Mouse (Mus musculus) liver, embryonic 14.5 days (tissue): Measurements from ENCODE around the gene Ube4b. TPM values are rescaled to one million over a fixed set of nuclear protein-coding genes. Genes with fewer than 3 reads are reported as not detected.

Source experiments
- ATAC-seq: fragments of 200-750 bp; cut with Nextera tagmentation; 2 replicates; pipeline ENCODE4 v1.8.0; 2017; ENCODE audit warnings: moderate number of reproducible peaks, mild to moderate bottlenecking, moderate library complexity; ENCODE audit not compliant: insufficient read depth
- DNase-seq, 3 experiments: peaks; one replicate each; pipeline ENCODE4 v3.0.0-alpha.2; 2012 to 2013; ENCODE audit warnings: low read depth in 3 of 3, low spot score in 3 of 3
- H3K27ac ChIP-seq: fragments of 300-500 bp; sonication (generic); 2 replicates; pipeline ENCODE4 v1.5.1; 2014; ENCODE audit warnings: moderate library complexity, mild to moderate bottlenecking, control low read depth, inconsistent platforms
- H3K27me3 ChIP-seq: fragments of 300-500 bp; sonication (generic); 2 replicates; pipeline ENCODE4 v1.6.1; 2014; ENCODE audit warnings: mild to moderate bottlenecking, low read length, moderate library complexity; ENCODE audit not compliant: control insufficient read depth, insufficient read depth
- H3K36me3 ChIP-seq: fragments of 300-500 bp; sonication (generic); replicated peaks from 2 replicates; pipeline ENCODE4 v1.6.1; 2014; ENCODE audit warnings: low read depth; ENCODE audit not compliant: control insufficient read depth, insufficient read depth
- H3K4me1 ChIP-seq, 2 experiments: fragments of 200-500 bp in 1 of 2; fragments of 300-500 bp in 1 of 2; sonication (generic) in 1 of 2; replicated peaks; 2 replicates each; pipeline ENCODE4 v1.6.1; 2012 to 2014; ENCODE audit warnings: antibody characterized with exemption in 1 of 2, inconsistent platforms in 1 of 2, low read length in 1 of 2; ENCODE audit not compliant: control insufficient read depth in 2 of 2, insufficient read depth in 2 of 2
- H3K4me2 ChIP-seq: fragments of 300-500 bp; sonication (generic); 2 replicates; pipeline ENCODE4 v1.6.1; 2014; ENCODE audit warnings: low read depth, mild to moderate bottlenecking, control low read depth, moderate library complexity
- H3K4me3 ChIP-seq, 2 experiments: fragments of 200-500 bp in 1 of 2; fragments of 300-500 bp in 1 of 2; sonication (generic) in 1 of 2; 2 replicates each; pipeline ENCODE4 v1.5.1; 2012 to 2014; ENCODE audit warnings: low read depth in 2 of 2, low read length in 2 of 2, mild to moderate bottlenecking in 2 of 2, control low read depth in 1 of 2, inconsistent platforms in 1 of 2, moderate library complexity in 1 of 2; ENCODE audit not compliant: insufficient read depth in 1 of 2
- H3K9ac ChIP-seq: fragments of 300-500 bp; sonication (generic); replicated peaks from 2 replicates; pipeline ENCODE4 v1.6.1; 2014; ENCODE audit warnings: mild to moderate bottlenecking, control low read depth, moderate library complexity
- H3K9me3 ChIP-seq: fragments of 300-500 bp; sonication (generic); 2 replicates; pipeline ENCODE4 v1.6.1; 2016; ENCODE audit warnings: low read length, mixed read lengths; ENCODE audit not compliant: control insufficient read depth
- CTCF ChIP-seq: IDR thresholded peaks from 2 replicates; pipeline ENCODE4 v1.5.1; 2016; ENCODE audit warnings: antibody characterized with exemption, low read depth, control low read depth
- EP300 ChIP-seq: IDR thresholded peaks from 2 replicates; pipeline ENCODE4 v1.6.1; 2016; ENCODE audit warnings: antibody characterized with exemption, low read depth
- WGBS: fragments of 180-500 bp; shearing (Covaris S2); extraction: QIAGEN DNeasy Blood & Tissue Kit; methylation state at CpG from one replicate; pipeline ENCODE4 v1.1.7; 2014; ENCODE audit not compliant: insufficient replicate concordance; 5-methylcytosine and 5-hydroxymethylcytosine counted together
- polyA plus RNA-seq, 2 experiments: library from polyadenylated mRNA; depleted of rRNA in 1 of 2; stranded (reverse) in 1 of 2; unstranded in 1 of 2; fragments of >200 nt; fragmentation: Nextera tagmentation in 1 of 2; extraction: Ambion mirVana in 1 of 2; gene quantifications; 2 replicates each; pipeline versions ENCODE4 v1.2.1 to v1.2.3; 2012 to 2014

Gene Ube4b
- polyA plus RNA-seq, 2 experiments: 8.2 to 16.7 TPM

- H3K9me3 ChIP-seq: no peaks in the 10 kb centered on the region
- H3K4me2 ChIP-seq: no peak overlapping the region
- H3K4me1 ChIP-seq: no peaks in the 10 kb centered on the region
- TF ChIP-seq EP300: no peak
- H3K27ac ChIP-seq: no peak overlapping the region
- ATAC-seq: no peak
- DNase-seq: no peak
- H3K36me3 ChIP-seq: no peaks in the 10 kb centered on the region
- H3K9ac ChIP-seq: no peak overlapping the region
- no peaks in the 10 kb centered on the region for H3K27me3 ChIP-seq
- H3K4me3 ChIP-seq: no peak overlapping the region
- WGBS: 56% methylated on average over 5 of the region's 5 CpGs
Observed at GRCm38 (mm10) chr4:149317387-149317786, 109.2 kb downstream of the Ube4b start.

- TF ChIP-seq EP300 (no peak), CTCF (no peak)
- no peak overlapping the region for H3K4me3 ChIP-seq
- no peaks in the 10 kb centered on the region for H3K27me3 ChIP-seq
- H3K27ac ChIP-seq: no peak overlapping the region
- H3K9ac ChIP-seq: no peak overlapping the region
- DNase-seq (no peak), ATAC-seq (no peak)
- H3K4me2 ChIP-seq: no peak overlapping the region
- H3K4me1 ChIP-seq: no peaks in the 10 kb centered on the region
- WGBS: 79% methylated on average over 11 of the region's 11 CpGs
- no peaks in the 10 kb centered on the region for H3K36me3 ChIP-seq
- no peaks in the 10 kb centered on the region for H3K9me3 ChIP-seq
Observed at GRCm38 (mm10) chr4:149314275-149314837, 112.2 kb downstream of the Ube4b start.

- Histone ChIP-seq H3K4me3 (no peak overlapping the region), H3K9me3 (no peaks in the 10 kb centered on the region), H3K9ac (no peak overlapping the region), H3K27me3 (no peaks in the 10 kb centered on the region), H3K4me2 (no peak overlapping the region), H3K4me1 (0 out of 4 replicates have a peak, but pooled peaks cover 0 to under 1% of the 10 kb centered on the region in 2 experiments), H3K27ac (no peak overlapping the region), H3K36me3 (no peaks in the 10 kb centered on the region)
- 81% methylated on average over 12 of the region's 12 CpGs for WGBS
- DNase-seq (no peak), ATAC-seq (no peak)
- TF ChIP-seq EP300: no peak
- no peak for TF ChIP-seq CTCF
Observed at GRCm38 (mm10) chr4:149313558-149314253, 112.8 kb downstream of the Ube4b start.

- no peak overlapping the region for H3K4me3 ChIP-seq
- peaks cover under 1% of the 10 kb centered on the region; the same call in 1 of the 2 replicates for H3K27me3 ChIP-seq
- H3K9ac ChIP-seq: no peak overlapping the region
- no peaks in the 10 kb centered on the region for H3K9me3 ChIP-seq
- no peak overlapping the region for H3K4me2 ChIP-seq
- no peak for TF ChIP-seq CTCF
- TF ChIP-seq EP300: no peak
- H3K27ac ChIP-seq: no peak overlapping the region
- ATAC-seq (no peak), DNase-seq (no peak)
- no peaks in the 10 kb centered on the region for H3K36me3 ChIP-seq
- H3K4me1 ChIP-seq: peaks cover 0 to 4% of the 10 kb centered on the region in 2 experiments; a peak in 3 of 4 replicates
- 66% methylated on average over 5 of the region's 5 CpGs for WGBS
Observed at GRCm38 (mm10) chr4:149311996-149312395, 114.6 kb downstream of the Ube4b start.

- H3K36me3 ChIP-seq: no peaks in the 10 kb centered on the region
- peak overlapping the region; percentile 53 to 73; a peak in 3 of 4 replicates for H3K4me3 ChIP-seq
- TF ChIP-seq CTCF (no peak), EP300 (no peak)
- peaks cover 0 to 4% of the 10 kb centered on the region in 2 experiments; a peak in 3 of 4 replicates for H3K4me1 ChIP-seq
- DNase-seq (no peak), ATAC-seq (no peak)
- WGBS: 40% methylated on average over 3 of the region's 3 CpGs
- H3K4me2 ChIP-seq: peak overlapping the region; percentile 92
- H3K27me3 ChIP-seq: peaks cover 13% of the 10 kb centered on the region
- no peaks in the 10 kb centered on the region for H3K9me3 ChIP-seq
- H3K9ac ChIP-seq: no peak overlapping the region
- H3K27ac ChIP-seq: no peak overlapping the region
Observed at GRCm38 (mm10) chr4:149308491-149308820, 118.1 kb downstream of the Ube4b start.
